ENCODE assay signal across 9 mouse cellular contexts in genomic region chr1:134097956-134098725, GRCm38 (mm10). TPM values are rescaled to one million over a fixed set of nuclear protein-coding genes. Genes with fewer than 3 reads are reported as not detected.
DNase-seq lines count a peak whose midpoint lies in the region; ATAC-seq lines count a peak whose summit lies in the region.
"Had no signal": no experiment of that assay in that cellular context is flagged by ENCODE, and none has a peak within 500 bp of the region (broad histone marks: within the 10 kb centered on the region; RNA-seq: fewer than 3 reads in every experiment).

No protein-coding gene starts in this region.

- peak overlapping the region; percentile 87 for H3K27ac ChIP-seq in forebrain, embryonic 10.5 days
- no peak overlapping the region; the same call in 1 of the 2 replicates for H3K27ac ChIP-seq in forebrain, embryonic 11.5 days (ENCODE audit: low read depth, low read length)
- H3K27ac ChIP-seq in embryonic facial prominence, embryonic 14.5 days (replicated peaks; ENCODE audit: low read depth, low read length): peak overlapping the region; percentile 89
- H3K27ac ChIP-seq in heart, embryonic 15.5 days: peak overlapping the region; percentile 99

- H3K4me3 ChIP-seq in forebrain, embryonic 10.5 days: no peak overlapping the region; the same call in 1 of the 2 replicates
- H3K4me3 ChIP-seq in forebrain, embryonic 11.5 days (ENCODE audit: low read depth, low read length): no peak overlapping the region
- H3K4me3 ChIP-seq in embryonic facial prominence, embryonic 14.5 days (ENCODE audit: low read depth, low read length): no peak overlapping the region
- H3K4me3 ChIP-seq in heart, embryonic 15.5 days: peak overlapping the region; percentile 46

- no peak overlapping the region for H3K4me2 ChIP-seq in forebrain, embryonic 11.5 days (ENCODE audit: low read depth, low read length, severe bottlenecking)
- H3K4me2 ChIP-seq in embryonic facial prominence, embryonic 14.5 days (ENCODE audit: low read depth, low read length): peak overlapping the region; percentile 59
- H3K4me2 ChIP-seq in heart, embryonic 15.5 days: peak overlapping the region; percentile 67

- ATAC-seq in forebrain, embryonic 11.5 days (replicated peaks; ENCODE audit: low FRiP score): no peak
- ATAC-seq in embryonic facial prominence, embryonic 14.5 days (ENCODE audit: low read depth): no peak
- no peak for ATAC-seq in heart, embryonic 15.5 days (replicated peaks; ENCODE audit: insufficient number of reproducible peaks, insufficient read depth, low FRiP score, low read depth)
- no peak for ATAC-seq in megakaryocyte progenitor cell, adult 5-6 weeks (replicated peaks; ENCODE audit: poor library complexity)

- no peak for DNase-seq in forebrain, embryonic 10.5 days (ENCODE audit: extremely low spot score, low spot score)
- no peak for DNase-seq in forebrain, embryonic 11.5 days (ENCODE audit: low spot score)
- no peak for DNase-seq in embryonic facial prominence, embryonic 14.5 days (ENCODE audit: low spot score)
- peak; percentile 73 for DNase-seq in kidney, postnatal 10 days
- DNase-seq in lung, postnatal 4 days: peak; percentile 78 to 86
- no peak for DNase-seq in layer of hippocampus, postnatal 25 days (ENCODE audit: extremely low spot score in 1 of 2, low spot score in 1 of 2)

- H3K4me1 ChIP-seq in forebrain, embryonic 10.5 days: peaks cover 74% of the 10 kb centered on the region
- peaks cover 16% of the 10 kb centered on the region for H3K4me1 ChIP-seq in forebrain, embryonic 11.5 days (replicated peaks; ENCODE audit: control insufficient read depth, insufficient read depth, low read length)
- H3K4me1 ChIP-seq in embryonic facial prominence, embryonic 14.5 days (ENCODE audit: control insufficient read depth, insufficient read depth, low read length): peaks cover 52% of the 10 kb centered on the region
- H3K4me1 ChIP-seq in heart, embryonic 15.5 days (replicated peaks): peaks cover 70% of the 10 kb centered on the region

- no peaks in the 10 kb centered on the region for H3K9me3 ChIP-seq in forebrain, embryonic 10.5 days
- H3K9me3 ChIP-seq in forebrain, embryonic 11.5 days (ENCODE audit: control insufficient read depth, low read length): no peaks in the 10 kb centered on the region
- H3K9me3 ChIP-seq in embryonic facial prominence, embryonic 14.5 days (ENCODE audit: control insufficient read depth, low read length): no peaks in the 10 kb centered on the region
- H3K9me3 ChIP-seq in heart, embryonic 15.5 days (replicated peaks): no peaks in the 10 kb centered on the region

- H3K36me3 ChIP-seq in forebrain, embryonic 10.5 days (replicated peaks): no peaks in the 10 kb centered on the region
- H3K36me3 ChIP-seq in forebrain, embryonic 11.5 days (ENCODE audit: control insufficient read depth, insufficient read depth, low read length): no peaks in the 10 kb centered on the region
- no peaks in the 10 kb centered on the region for H3K36me3 ChIP-seq in embryonic facial prominence, embryonic 14.5 days (ENCODE audit: control insufficient read depth, insufficient read depth, low read length)
- H3K36me3 ChIP-seq in heart, embryonic 15.5 days: no peaks in the 10 kb centered on the region

- H3K9ac ChIP-seq in forebrain, embryonic 11.5 days (ENCODE audit: low read length): no peak overlapping the region; the same call in 1 of the 2 replicates
- H3K9ac ChIP-seq in embryonic facial prominence, embryonic 14.5 days (ENCODE audit: low read depth, low read length): peak overlapping the region; percentile 49; the same call in 1 of the 2 replicates
- H3K9ac ChIP-seq in heart, embryonic 15.5 days: peak overlapping the region; percentile 48

- WGBS in forebrain, embryonic 10.5 days: 82% methylated on average over 13 of the region's 13 CpGs
- 81% methylated on average over 13 of the region's 13 CpGs for WGBS in forebrain, embryonic 11.5 days
- 61% methylated on average over 13 of the region's 13 CpGs for WGBS in embryonic facial prominence, embryonic 14.5 days
- 39% methylated on average over 13 of the region's 13 CpGs for WGBS in heart, embryonic 15.5 days

- H3K27me3 ChIP-seq in forebrain, embryonic 10.5 days (ENCODE audit: poor library complexity, severe bottlenecking): peaks cover 13% of the 10 kb centered on the region
- no peaks in the 10 kb centered on the region for H3K27me3 ChIP-seq in forebrain, embryonic 11.5 days (ENCODE audit: control insufficient read depth, insufficient read depth, low read length)
- H3K27me3 ChIP-seq in embryonic facial prominence, embryonic 14.5 days (replicated peaks; ENCODE audit: control insufficient read depth, insufficient read depth, low read length): no peaks in the 10 kb centered on the region
- no peaks in the 10 kb centered on the region for H3K27me3 ChIP-seq in heart, embryonic 15.5 days
- H3K27me3 ChIP-seq: Patski had no signal

RNA-seq across cellular contexts. Expression of gene Chit1, which starts 12.9 kb away (rescaled TPM):
- polyA plus RNA-seq in forebrain, embryonic 10.5 days (2016; fragmentation: Nextera tagmentation; extraction: Ambion mirVana): not detected in 2 replicates
- not detected in 2 replicates for polyA plus RNA-seq in forebrain, embryonic 11.5 days (2014; fragmentation: Nextera tagmentation; extraction: Ambion mirVana)
- 0.18 and 0.43 TPM in 2 replicates for polyA plus RNA-seq in embryonic facial prominence, embryonic 14.5 days (2014; fragmentation: Nextera tagmentation; extraction: Ambion mirVana)
- 0.42 TPM in 2 replicates for polyA plus RNA-seq in heart, embryonic 15.5 days (2015; fragmentation: Nextera tagmentation; extraction: Ambion mirVana)
- total RNA-seq in megakaryocyte progenitor cell, adult 5-6 weeks (2015): 1.3 and 2.3 TPM in 2 replicates
- 0.74 and 1.8 TPM in 2 replicates for total RNA-seq in megakaryocyte progenitor cell, adult 5-6 weeks (2017)
- total RNA-seq in layer of hippocampus, postnatal 25 days (2021): under 1 TPM in 1 of 2 experiments, not detected in 1; 0.22 TPM
- polyA plus RNA-seq: Patski had no signal

RNA-seq across cellular contexts. Expression of gene Btg2, which starts 19.2 kb away (rescaled TPM):
- 64.6 and 68.6 TPM in 2 replicates for polyA plus RNA-seq in forebrain, embryonic 10.5 days (2016; fragmentation: Nextera tagmentation; extraction: Ambion mirVana)
- 110 TPM in 2 replicates for polyA plus RNA-seq in forebrain, embryonic 11.5 days (2014; fragmentation: Nextera tagmentation; extraction: Ambion mirVana)
- 37.9 and 41.3 TPM in 2 replicates for polyA plus RNA-seq in embryonic facial prominence, embryonic 14.5 days (2014; fragmentation: Nextera tagmentation; extraction: Ambion mirVana)
- 36.9 and 45.4 TPM in 2 replicates for polyA plus RNA-seq in heart, embryonic 15.5 days (2015; fragmentation: Nextera tagmentation; extraction: Ambion mirVana)
- total RNA-seq in megakaryocyte progenitor cell, adult 5-6 weeks (2015): 14.2 and 22.2 TPM in 2 replicates
- total RNA-seq in megakaryocyte progenitor cell, adult 5-6 weeks (2017): 38.7 and 47.8 TPM in 2 replicates
- total RNA-seq in layer of hippocampus, postnatal 25 days (2021): 10 to 100 TPM; 17.0 to 18.1 TPM

Comparison
In these comparisons a context has a peak if more than half of its experiments do, and no peak if none do; other contexts are left out.
1. DNase-seq: peak in kidney, postnatal 10 days (single experiment) and lung, postnatal 4 days (2 of 2); none in forebrain, embryonic 10.5 days (single experiment), forebrain, embryonic 11.5 days (single experiment), embryonic facial prominence, embryonic 14.5 days (single experiment) and layer of hippocampus, postnatal 25 days (0 of 2).